Mouse (Mus musculus) liver, embryonic 14.5 days (tissue): Measurements from ENCODE around the gene Zfp74. TPM values are rescaled to one million over a fixed set of nuclear protein-coding genes. Genes with fewer than 3 reads are reported as not detected.

ENCODE experiments used
- ATAC-seq: fragments of 200-750 bp; cut with Nextera tagmentation; 2 replicates; pipeline ENCODE4 v1.8.0; 2017; ENCODE audit warnings: moderate number of reproducible peaks, mild to moderate bottlenecking, moderate library complexity; ENCODE audit not compliant: insufficient read depth
- DNase-seq, 3 experiments: peaks; one replicate each; pipeline ENCODE4 v3.0.0-alpha.2; 2012 to 2013; ENCODE audit warnings: low read depth in 3 of 3, low spot score in 3 of 3
- H3K27ac ChIP-seq: fragments of 300-500 bp; sonication (generic); 2 replicates; pipeline ENCODE4 v1.5.1; 2014; ENCODE audit warnings: moderate library complexity, mild to moderate bottlenecking, control low read depth, inconsistent platforms
- H3K27me3 ChIP-seq: fragments of 300-500 bp; sonication (generic); 2 replicates; pipeline ENCODE4 v1.6.1; 2014; ENCODE audit warnings: mild to moderate bottlenecking, low read length, moderate library complexity; ENCODE audit not compliant: control insufficient read depth, insufficient read depth
- H3K36me3 ChIP-seq: fragments of 300-500 bp; sonication (generic); replicated peaks from 2 replicates; pipeline ENCODE4 v1.6.1; 2014; ENCODE audit warnings: low read depth; ENCODE audit not compliant: control insufficient read depth, insufficient read depth
- H3K4me1 ChIP-seq, 2 experiments: fragments of 200-500 bp in 1 of 2; fragments of 300-500 bp in 1 of 2; sonication (generic) in 1 of 2; replicated peaks; 2 replicates each; pipeline ENCODE4 v1.6.1; 2012 to 2014; ENCODE audit warnings: antibody characterized with exemption in 1 of 2, inconsistent platforms in 1 of 2, low read length in 1 of 2; ENCODE audit not compliant: control insufficient read depth in 2 of 2, insufficient read depth in 2 of 2
- H3K4me2 ChIP-seq: fragments of 300-500 bp; sonication (generic); 2 replicates; pipeline ENCODE4 v1.6.1; 2014; ENCODE audit warnings: low read depth, mild to moderate bottlenecking, control low read depth, moderate library complexity
- H3K4me3 ChIP-seq, 2 experiments: fragments of 200-500 bp in 1 of 2; fragments of 300-500 bp in 1 of 2; sonication (generic) in 1 of 2; 2 replicates each; pipeline ENCODE4 v1.5.1; 2012 to 2014; ENCODE audit warnings: low read depth in 2 of 2, low read length in 2 of 2, mild to moderate bottlenecking in 2 of 2, control low read depth in 1 of 2, inconsistent platforms in 1 of 2, moderate library complexity in 1 of 2; ENCODE audit not compliant: insufficient read depth in 1 of 2
- H3K9ac ChIP-seq: fragments of 300-500 bp; sonication (generic); replicated peaks from 2 replicates; pipeline ENCODE4 v1.6.1; 2014; ENCODE audit warnings: mild to moderate bottlenecking, control low read depth, moderate library complexity
- H3K9me3 ChIP-seq: fragments of 300-500 bp; sonication (generic); 2 replicates; pipeline ENCODE4 v1.6.1; 2016; ENCODE audit warnings: low read length, mixed read lengths; ENCODE audit not compliant: control insufficient read depth
- CTCF ChIP-seq: IDR thresholded peaks from 2 replicates; pipeline ENCODE4 v1.5.1; 2016; ENCODE audit warnings: antibody characterized with exemption, low read depth, control low read depth
- EP300 ChIP-seq: IDR thresholded peaks from 2 replicates; pipeline ENCODE4 v1.6.1; 2016; ENCODE audit warnings: antibody characterized with exemption, low read depth
- WGBS: fragments of 180-500 bp; shearing (Covaris S2); extraction: QIAGEN DNeasy Blood & Tissue Kit; methylation state at CpG from one replicate; pipeline ENCODE4 v1.1.7; 2014; ENCODE audit not compliant: insufficient replicate concordance; 5-methylcytosine and 5-hydroxymethylcytosine counted together
- polyA plus RNA-seq, 2 experiments: library from polyadenylated mRNA; depleted of rRNA in 1 of 2; stranded (reverse) in 1 of 2; unstranded in 1 of 2; fragments of >200 nt; fragmentation: Nextera tagmentation in 1 of 2; extraction: Ambion mirVana in 1 of 2; gene quantifications; 2 replicates each; pipeline versions ENCODE4 v1.2.1 to v1.2.3; 2012 to 2014

Gene Zfp74
- 1.5 and 1.7 TPM in 2 replicates for polyA plus RNA-seq (2012; rRNA removed)
- 0.85 and 1.8 TPM in 2 replicates for polyA plus RNA-seq (2014; fragmentation: Nextera tagmentation; extraction: Ambion mirVana)

DNA sequence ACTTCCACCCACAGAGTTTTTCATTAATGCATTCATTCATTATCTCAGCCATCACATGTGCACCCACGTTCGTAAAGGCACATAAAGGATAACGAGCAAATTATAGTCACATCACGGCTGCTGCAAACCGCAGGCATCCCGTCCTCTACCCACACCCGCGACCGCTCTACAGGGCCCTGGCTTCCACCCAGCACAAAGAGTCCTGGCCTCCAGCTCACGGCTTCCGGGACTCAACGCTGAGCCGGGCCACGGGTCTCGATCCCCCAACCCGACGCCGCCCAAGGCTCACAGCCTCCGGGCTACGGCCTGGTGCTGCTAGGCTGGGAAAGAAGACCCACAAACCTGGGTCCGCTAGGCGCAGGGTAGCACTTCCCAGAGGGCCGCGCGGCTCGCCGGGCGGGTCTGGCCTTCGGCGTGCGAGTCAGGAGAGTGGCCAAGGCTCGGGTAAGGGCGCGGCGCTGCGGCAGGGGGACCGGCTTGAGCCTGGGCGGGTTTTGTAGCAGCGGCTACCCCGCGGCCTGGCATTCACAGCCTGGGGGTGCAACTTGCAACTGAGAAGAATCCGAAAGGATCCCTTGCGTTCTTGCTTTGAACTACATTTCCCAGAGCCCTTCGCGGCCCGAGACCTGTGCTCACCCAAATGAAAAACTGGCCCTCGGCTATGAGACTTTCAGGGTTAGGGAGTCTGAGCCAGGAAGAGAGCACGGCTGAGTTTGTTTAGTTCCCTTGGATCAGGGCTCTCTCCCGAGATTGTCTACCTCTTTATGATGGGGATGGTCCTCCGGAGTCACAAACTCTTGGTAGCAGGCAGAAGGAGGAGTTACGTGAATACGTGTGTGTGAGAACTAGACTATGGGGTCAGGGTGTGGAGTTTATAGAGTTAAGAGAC is at the start of gene Zfp74:
Zfp74 (minus strand) TSS at position 577 of the 889 bp plus-strand sequence.
- WGBS: 1% methylated on average over 52 of the region's 52 CpGs
- peak; percentile 18; the same call in 1 of the 2 replicates for TF ChIP-seq CTCF
- no peak for TF ChIP-seq EP300
- ATAC-seq: peak; percentile 91

GRCm38 (mm10) chr7:30000601-30001000 is 46.7 kb upstream of the Zfp74 start:
- Histone ChIP-seq H3K9me3 (no peaks in the 10 kb centered on the region), H3K27ac (no peak overlapping the region), H3K27me3 (no peaks in the 10 kb centered on the region), H3K4me3 (no peak overlapping the region), H3K36me3 (peaks cover 15% of the 10 kb centered on the region), H3K4me2 (no peak overlapping the region), H3K4me1 (no peaks in the 10 kb centered on the region), H3K9ac (no peak overlapping the region)
- ATAC-seq: no peak
- TF ChIP-seq CTCF: no peak
- no peak for TF ChIP-seq EP300
- 74% methylated on average over 5 of the region's 5 CpGs for WGBS
- DNase-seq: no peak

More for the DNA sequence above, at the start of gene Zfp74:
- H3K27ac ChIP-seq: peak within 1 kb of the TSS; percentile 79
- peak; percentile 54 to 63 (median 58) for DNase-seq
- H3K4me3 ChIP-seq: peak within 1 kb of the TSS; percentile 59 to 71
- H3K9ac ChIP-seq: peak within 1 kb of the TSS; percentile 85
- H3K4me2 ChIP-seq: peak within 1 kb of the TSS; percentile 87
- H3K27me3 ChIP-seq: no peaks in the 10 kb centered on the region
- H3K9me3 ChIP-seq: no peaks in the 10 kb centered on the region
- H3K4me1 ChIP-seq: peaks cover 2% of the 10 kb centered on the region in 2 experiments; a peak in 2 of 4 replicates
- no peaks in the 10 kb centered on the region for H3K36me3 ChIP-seq

DNA sequence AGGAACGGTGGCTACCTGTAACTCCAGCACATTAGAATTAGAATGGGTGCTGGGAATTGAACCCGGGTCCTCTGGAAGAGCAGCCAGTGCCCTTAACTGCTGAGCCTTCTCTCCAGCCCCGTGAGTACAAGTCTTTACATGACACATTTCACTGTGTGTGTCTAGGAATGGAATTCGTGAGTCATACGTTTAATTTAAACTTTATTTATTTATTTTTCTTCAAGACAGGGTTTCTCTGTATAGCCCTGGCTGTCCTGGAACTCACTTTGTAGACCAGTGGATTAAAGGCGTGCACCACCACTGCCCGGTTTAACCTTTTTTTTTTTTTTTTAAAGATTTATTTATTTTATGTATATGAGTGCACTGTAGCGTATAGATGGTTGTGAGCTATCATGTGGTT is 41.2 kb upstream of the Zfp74 start:
- Histone ChIP-seq H3K27me3 (no peaks in the 10 kb centered on the region), H3K4me1 (no peaks in the 10 kb centered on the region), H3K9ac (no peak overlapping the region), H3K27ac (no peak overlapping the region), H3K4me2 (no peak overlapping the region), H3K4me3 (no peak overlapping the region), H3K36me3 (peaks cover 18% of the 10 kb centered on the region), H3K9me3 (no peaks in the 10 kb centered on the region)
- TF ChIP-seq CTCF: no peak
- 81% methylated on average over 8 of the region's 8 CpGs for WGBS
- DNase-seq: no peak
- no peak for ATAC-seq

DNA sequence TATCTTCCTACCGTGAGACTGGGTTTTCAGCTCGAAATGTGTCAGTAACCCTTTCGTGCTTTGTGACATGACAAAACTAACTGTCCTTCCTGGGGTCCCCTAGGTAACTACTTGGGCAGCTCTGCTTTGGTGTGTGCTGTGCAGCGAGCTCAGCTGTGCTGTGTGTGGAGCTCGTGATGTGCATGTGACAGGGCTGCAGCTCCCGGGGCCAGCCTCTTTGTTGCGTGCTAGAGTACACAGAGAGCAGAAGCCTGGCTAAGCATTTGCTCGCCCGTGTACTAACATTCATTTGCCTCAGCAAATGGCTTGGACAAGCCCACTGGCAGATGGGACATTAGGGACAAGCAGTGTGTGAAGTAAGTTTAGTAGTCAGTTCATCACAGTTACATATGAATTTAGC is 39.5 kb upstream of the Zfp74 start:
- TF ChIP-seq CTCF (no peak), EP300 (no peak)
- H3K27me3 ChIP-seq: no peaks in the 10 kb centered on the region
- no peak for DNase-seq
- ATAC-seq: no peak
- no peaks in the 10 kb centered on the region for H3K4me1 ChIP-seq
- WGBS: 86% methylated on average over 9 of the region's 9 CpGs
- no peaks in the 10 kb centered on the region for H3K9me3 ChIP-seq
- no peak overlapping the region for H3K4me2 ChIP-seq
- H3K36me3 ChIP-seq: peaks cover 13% of the 10 kb centered on the region
- H3K27ac ChIP-seq: no peak overlapping the region
- no peak overlapping the region for H3K9ac ChIP-seq
- no peak overlapping the region for H3K4me3 ChIP-seq

GRCm38 (mm10) chr7:29992698-29993097 is 38.8 kb upstream of the Zfp74 start:
- no peak overlapping the region for H3K4me2 ChIP-seq
- ATAC-seq (no peak), DNase-seq (no peak)
- H3K4me1 ChIP-seq: no peaks in the 10 kb centered on the region
- WGBS: 83% methylated on average over 8 of the region's 8 CpGs
- no peaks in the 10 kb centered on the region for H3K9me3 ChIP-seq
- peaks cover 11% of the 10 kb centered on the region for H3K36me3 ChIP-seq
- H3K27me3 ChIP-seq: no peaks in the 10 kb centered on the region
- H3K9ac ChIP-seq: no peak overlapping the region
- no peak overlapping the region for H3K27ac ChIP-seq
- no peak overlapping the region for H3K4me3 ChIP-seq
- TF ChIP-seq CTCF: no peak
- TF ChIP-seq EP300: no peak
